Mouse (Mus musculus) MEL (cell line): ENCODE measurements around the gene Kcnh6. TPM values are rescaled to one million over a fixed set of nuclear protein-coding genes. Genes with fewer than 3 reads are reported as not detected.

Source experiments
- DNase-seq: peaks from one replicate; pipeline ENCODE4 v3.0.0; 2011; ENCODE audit warnings: low read depth, low spot score
- H3K27ac ChIP-seq: 2 replicates; pipeline ENCODE4 v1.5.1; 2012; ENCODE audit warnings: low read depth, mild to moderate bottlenecking, control low read depth, low read length, moderate library complexity; ENCODE audit not compliant: control insufficient read depth
- H3K27me3 ChIP-seq, 2 experiments: fragments of 150-350 bp in 1 of 2; sonication (generic) in 1 of 2; 2 replicates each; pipeline ENCODE4 v1.6.1; 2012; ENCODE audit warnings: low read length in 2 of 2, mild to moderate bottlenecking in 2 of 2, improper control_type of control experiment in 1 of 2, moderate library complexity in 1 of 2; ENCODE audit not compliant: insufficient read depth in 2 of 2, control insufficient read depth in 1 of 2
- H3K36me3 ChIP-seq, 2 experiments: 2 replicates each; pipeline ENCODE4 v1.6.1; 2012 to 2014; ENCODE audit warnings: low read length in 2 of 2, improper control_type of control experiment in 1 of 2, inconsistent platforms in 1 of 2, mild to moderate bottlenecking in 1 of 2; ENCODE audit not compliant: insufficient read depth in 2 of 2, control insufficient read depth in 1 of 2
- H3K4me1 ChIP-seq, 2 experiments: fragments of 150-350 bp in 1 of 2; sonication (generic) in 1 of 2; 2 replicates each; pipeline ENCODE4 v1.6.1; 2012; ENCODE audit warnings: low read length in 2 of 2, improper control_type of control experiment in 1 of 2, mild to moderate bottlenecking in 1 of 2; ENCODE audit not compliant: insufficient read depth in 2 of 2, control insufficient read depth in 1 of 2
- H3K4me3 ChIP-seq, 2 experiments: fragments of 150-350 bp in 1 of 2; sonication (generic) in 1 of 2; 2 replicates each; pipeline ENCODE4 v1.5.1; 2012; ENCODE audit warnings: low read depth in 2 of 2, low read length in 2 of 2, mild to moderate bottlenecking in 2 of 2, moderate library complexity in 2 of 2, control low read depth in 1 of 2, improper control_type of control experiment in 1 of 2; ENCODE audit not compliant: control insufficient read depth in 1 of 2, insufficient read depth in 1 of 2
- H3K79me2 ChIP-seq: 2 replicates; pipeline ENCODE4 v1.6.1; 2012; ENCODE audit warnings: mild to moderate bottlenecking, low read length, moderate library complexity; ENCODE audit not compliant: control insufficient read depth, poor library complexity, insufficient read depth
- H3K9ac ChIP-seq: 2 replicates; pipeline ENCODE4 v1.6.1; 2012; ENCODE audit warnings: low read depth, mild to moderate bottlenecking, control low read depth, low read length, moderate library complexity; ENCODE audit not compliant: control insufficient read depth, poor library complexity, severe bottlenecking
- H3K9me3 ChIP-seq: fragments of 150-350 bp; sonication (generic); replicated peaks from 2 replicates; pipeline ENCODE4 v1.6.1; 2012; ENCODE audit warnings: mild to moderate bottlenecking, low read length, improper control_type of control experiment, moderate library complexity; ENCODE audit not compliant: insufficient read depth
- BHLHE40 ChIP-seq: IDR thresholded peaks from 2 replicates; pipeline ENCODE4 v1.6.1; 2012; ENCODE audit warnings: low read depth, mild to moderate bottlenecking, inconsistent platforms, low read length, improper control_type of control experiment, borderline replicate concordance
- CHD1 ChIP-seq: IDR thresholded peaks from 2 replicates; pipeline ENCODE4 v1.6.1; 2012; ENCODE audit warnings: low read depth, mild to moderate bottlenecking, inconsistent platforms, low read length, improper control_type of control experiment
- CHD2 ChIP-seq: IDR thresholded peaks from 2 replicates; pipeline ENCODE4 v1.6.1; 2011; ENCODE audit warnings: low read length, improper control_type of control experiment
- CTCF ChIP-seq, 3 experiments: IDR thresholded peaks in 2 of 3; conservative IDR thresholded peaks in 1 of 3; 2 replicates each; pipeline ENCODE4 v1.5.1; 2011 to 2012; ENCODE audit warnings: low read length in 3 of 3, low read depth in 2 of 3, mild to moderate bottlenecking in 2 of 3, improper control_type of control experiment in 1 of 3, inconsistent platforms in 1 of 3, mixed read lengths in 1 of 3, moderate library complexity in 1 of 3; ENCODE audit not compliant: control insufficient read depth in 1 of 3, insufficient read depth in 1 of 3, poor library complexity in 1 of 3, severe bottlenecking in 1 of 3
- E2F4 ChIP-seq: IDR thresholded peaks from 2 replicates; pipeline ENCODE4 v1.6.1; 2011; ENCODE audit warnings: low read depth, low read length, improper control_type of control experiment, borderline replicate concordance
- ELF1 ChIP-seq: IDR thresholded peaks from 2 replicates; pipeline ENCODE4 v1.6.1; 2014; ENCODE audit warnings: low read depth, mild to moderate bottlenecking, inconsistent platforms, low read length, improper control_type of control experiment, moderate library complexity
- ETS1 ChIP-seq: IDR thresholded peaks from 2 replicates; pipeline ENCODE4 v1.6.1; 2012; ENCODE audit warnings: low read depth, mild to moderate bottlenecking, inconsistent platforms, low read length, improper control_type of control experiment, moderate library complexity
- GABPA ChIP-seq: IDR thresholded peaks from 2 replicates; pipeline ENCODE4 v1.6.1; 2012; ENCODE audit warnings: low read depth, mild to moderate bottlenecking, inconsistent platforms, low read length, improper control_type of control experiment, moderate library complexity
- GATA1 ChIP-seq: IDR thresholded peaks from 2 replicates; pipeline ENCODE4 v1.6.1; 2011; ENCODE audit warnings: low read depth, low read length, improper control_type of control experiment
- HCFC1 ChIP-seq: IDR thresholded peaks from 2 replicates; pipeline ENCODE4 v1.6.1; 2012; ENCODE audit warnings: low read depth, mild to moderate bottlenecking, inconsistent platforms, low read length, improper control_type of control experiment, moderate library complexity
- JUND ChIP-seq: IDR thresholded peaks from 2 replicates; pipeline ENCODE4 v1.6.1; 2011; ENCODE audit warnings: low read depth, mild to moderate bottlenecking, improper control_type of control experiment, low read length
- MAFK ChIP-seq: IDR thresholded peaks from 2 replicates; pipeline ENCODE4 v1.6.1; 2011; ENCODE audit warnings: low read depth, mild to moderate bottlenecking, low read length, improper control_type of control experiment, borderline replicate concordance
- MAX ChIP-seq: IDR thresholded peaks from 2 replicates; pipeline ENCODE4 v1.6.1; 2011; ENCODE audit warnings: low read length, improper control_type of control experiment
- MAZ ChIP-seq: IDR thresholded peaks from 2 replicates; pipeline ENCODE4 v1.6.1; 2012; ENCODE audit warnings: low read depth, mild to moderate bottlenecking, inconsistent platforms, low read length, improper control_type of control experiment
- MEF2A ChIP-seq: IDR thresholded peaks from 2 replicates; pipeline ENCODE4 v1.6.1; 2014; ENCODE audit warnings: low read depth, mild to moderate bottlenecking, inconsistent platforms, low read length, improper control_type of control experiment; ENCODE audit not compliant: poor library complexity, insufficient replicate concordance, severe bottlenecking; ENCODE audit errors: extremely low read depth
- MXI1 ChIP-seq: IDR thresholded peaks from 2 replicates; pipeline ENCODE4 v1.6.1; 2011; ENCODE audit warnings: mild to moderate bottlenecking, low read depth, low read length, improper control_type of control experiment
- MYC ChIP-seq: IDR thresholded peaks from 2 replicates; pipeline ENCODE4 v1.6.1; 2011; ENCODE audit warnings: low read depth, mild to moderate bottlenecking, low read length, improper control_type of control experiment, moderate library complexity
- NELFE ChIP-seq: IDR thresholded peaks from 2 replicates; pipeline ENCODE4 v1.6.1; 2011; ENCODE audit warnings: low read depth, low read length, improper control_type of control experiment
- NRF1 ChIP-seq: IDR thresholded peaks from 2 replicates; pipeline ENCODE4 v1.6.1; 2014; ENCODE audit warnings: low read depth, mild to moderate bottlenecking, inconsistent platforms, low read length, improper control_type of control experiment, moderate library complexity; ENCODE audit not compliant: poor library complexity, insufficient read depth, severe bottlenecking
- POLR2A ChIP-seq, 2 experiments: IDR thresholded peaks; 2 replicates each; pipeline ENCODE4 v1.6.1; 2011 to 2012; ENCODE audit warnings: low read length in 2 of 2, mild to moderate bottlenecking in 2 of 2, control low read depth in 1 of 2, improper control_type of control experiment in 1 of 2, low read depth in 1 of 2, moderate library complexity in 1 of 2; ENCODE audit not compliant: control insufficient read depth in 1 of 2, insufficient read depth in 1 of 2, poor library complexity in 1 of 2
- POLR2AphosphoS2 ChIP-seq: IDR thresholded peaks from 2 replicates; pipeline ENCODE4 v1.6.1; 2011; ENCODE audit warnings: low read length, improper control_type of control experiment
- POLR2AphosphoS5 ChIP-seq: IDR thresholded peaks from 2 replicates; pipeline ENCODE4 v1.6.1; 2012; ENCODE audit warnings: low read depth, borderline replicate concordance, mild to moderate bottlenecking, inconsistent platforms, low read length, moderate library complexity, mixed read lengths
- RAD21 ChIP-seq: IDR thresholded peaks from 2 replicates; pipeline ENCODE4 v1.6.1; 2011; ENCODE audit warnings: mild to moderate bottlenecking, low read depth, low read length, improper control_type of control experiment
- RCOR1 ChIP-seq: IDR thresholded peaks from 2 replicates; pipeline ENCODE4 v1.6.1; 2012; ENCODE audit warnings: low read depth, mild to moderate bottlenecking, inconsistent platforms, low read length, improper control_type of control experiment
- SIN3A ChIP-seq: IDR thresholded peaks from 2 replicates; pipeline ENCODE4 v1.6.1; 2012; ENCODE audit warnings: low read length, improper control_type of control experiment, inconsistent platforms
- SMC3 ChIP-seq: IDR thresholded peaks from 2 replicates; pipeline ENCODE4 v1.6.1; 2011; ENCODE audit warnings: low read depth, low read length, improper control_type of control experiment
- TBP ChIP-seq: IDR thresholded peaks from 2 replicates; pipeline ENCODE4 v1.8.0; 2011; ENCODE audit warnings: low read depth, low read length, improper control_type of control experiment
- TCF12 ChIP-seq: IDR thresholded peaks from 2 replicates; pipeline ENCODE4 v1.6.1; 2014; ENCODE audit warnings: low read depth, mild to moderate bottlenecking, inconsistent platforms, low read length, improper control_type of control experiment, moderate library complexity
- UBTF ChIP-seq: IDR thresholded peaks from 2 replicates; pipeline ENCODE4 v1.6.1; 2012; ENCODE audit warnings: low read depth, mild to moderate bottlenecking, inconsistent platforms, low read length, improper control_type of control experiment, moderate library complexity, borderline replicate concordance; ENCODE audit not compliant: insufficient read depth
- USF1 ChIP-seq: IDR thresholded peaks from 2 replicates; pipeline ENCODE4 v1.6.1; 2014; ENCODE audit warnings: low read depth, mild to moderate bottlenecking, inconsistent platforms, low read length, improper control_type of control experiment, moderate library complexity
- USF2 ChIP-seq, 2 experiments: IDR thresholded peaks; 2 replicates each; pipeline ENCODE4 v1.6.1; 2011 to 2012; ENCODE audit warnings: improper control_type of control experiment in 2 of 2, low read length in 2 of 2, borderline replicate concordance in 1 of 2, inconsistent platforms in 1 of 2, low read depth in 1 of 2, mild to moderate bottlenecking in 1 of 2; ENCODE audit not compliant: insufficient read depth in 1 of 2
- ZC3H11A ChIP-seq: IDR thresholded peaks from 2 replicates; pipeline ENCODE4 v1.6.1; 2012; ENCODE audit warnings: low read depth, mild to moderate bottlenecking, inconsistent platforms, low read length, improper control_type of control experiment
- ZKSCAN1 ChIP-seq: IDR thresholded peaks from 2 replicates; pipeline ENCODE4 v1.6.1; 2012; ENCODE audit warnings: low read depth, mild to moderate bottlenecking, inconsistent platforms, low read length, improper control_type of control experiment, moderate library complexity
- ZMIZ1 ChIP-seq: IDR thresholded peaks from 2 replicates; pipeline ENCODE4 v1.6.1; 2012; ENCODE audit warnings: low read depth, mild to moderate bottlenecking, inconsistent platforms, low read length, improper control_type of control experiment, moderate library complexity
- ZNF384 ChIP-seq: IDR thresholded peaks from 2 replicates; pipeline ENCODE4 v1.6.1; 2012; ENCODE audit warnings: low read depth, mild to moderate bottlenecking, inconsistent platforms, low read length, improper control_type of control experiment
- polyA plus RNA-seq, 2 experiments: library from polyadenylated mRNA; stranded (reverse) in 1 of 2; unstranded in 1 of 2; fragments of >175 nt in 1 of 2; fragments of >200 nt in 1 of 2; gene quantifications; 2 replicates each; pipeline versions ENCODE4 v1.2.1 to v1.2.4; 2012; ENCODE audit warnings: low replicate concordance in 2 of 2, low read depth in 1 of 2; ENCODE audit not compliant: insufficient read length in 2 of 2, insufficient read depth in 1 of 2, missing spikeins in 1 of 2
- total RNA-seq: library from RNA; depleted of rRNA; stranded (reverse); fragments of 300-350 nt; gene quantifications from 2 replicates; pipeline ENCODE4 v1.2.3, GENCODE M21; 2012

Gene Kcnh6
- total and polyA plus RNA-seq, 3 experiments: 0.04 to 0.07 TPM; not detected in 1

DNA sequence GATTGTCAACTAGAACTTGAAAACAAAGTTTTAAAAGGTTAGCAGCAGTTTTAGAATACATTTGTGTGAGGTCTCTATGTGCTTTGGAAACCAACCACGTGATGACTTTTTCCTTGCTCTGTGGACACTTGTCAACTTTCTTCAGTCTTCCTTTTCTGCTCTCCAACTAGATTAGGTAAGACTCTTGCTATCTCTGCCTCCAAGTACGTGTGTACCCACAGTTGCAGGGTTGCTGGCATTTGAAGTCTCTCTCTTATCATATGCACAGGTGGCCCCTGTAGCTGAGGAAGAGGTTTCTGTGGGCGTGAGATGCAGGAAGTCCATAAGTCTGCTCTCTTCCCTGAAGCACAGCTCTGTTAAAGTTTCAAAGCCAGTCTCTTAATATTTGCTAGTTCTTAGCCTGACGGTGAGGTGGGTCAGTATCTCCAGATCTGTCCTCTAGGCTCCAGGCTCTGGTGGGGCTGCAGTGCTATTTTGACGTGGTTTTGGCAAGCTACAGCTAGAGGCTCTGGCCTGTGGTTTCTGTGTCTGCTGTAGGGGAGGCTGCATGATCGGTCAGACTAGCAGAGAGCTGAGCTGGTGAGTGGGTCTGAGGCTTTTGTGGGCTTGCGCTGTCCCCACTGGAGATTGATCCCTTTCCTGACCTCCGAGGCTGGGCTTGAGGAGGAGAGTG lies 49.0 kb downstream of the Kcnh6 start:
- Histone ChIP-seq H3K4me1 (peaks cover 30 to 34% of the 10 kb centered on the region in 2 experiments), H3K27me3 (no peaks in the 10 kb centered on the region), H3K9me3 (no peaks in the 10 kb centered on the region), H3K9ac (peak overlapping the region; percentile 37), H3K27ac (peak overlapping the region; percentile 79), H3K79me2 (no peaks in the 10 kb centered on the region), H3K36me3 (peaks cover 33 to 39% of the 10 kb centered on the region in 2 experiments), H3K4me3 (peak overlapping the region in 1 of 2 experiments; percentile 15; a peak in 2 of 4 replicates)
- DNase-seq: peak; percentile 96
- TF ChIP-seq POLR2A (IDR thresholded peaks at IDR 0.05; ENCODE audit: control insufficient read depth in 1 of 2, insufficient read depth in 1 of 2, low read depth in 1 of 2, low read length in 2 of 2, poor library complexity in 1 of 2) (peak in 1 of 2 experiments; percentile 43; a peak in 2 of 4 replicates), TBP (peak; percentile 45; the same call in 1 of the 2 replicates), HCFC1 (peak; percentile 39; the same call in 1 of the 2 replicates), MAX (peak; percentile 93), ELF1 (peak; percentile 79), RCOR1 (peak; percentile 92), USF1 (peak; percentile 95), CHD1 (no peak; the same call in 1 of the 2 replicates), NELFE (peak; percentile 34; the same call in 1 of the 2 replicates), MXI1 (peak; percentile 93), MAFK (peak; percentile 69; the same call in 1 of the 2 replicates), GABPA (no peak), MYC (peak; percentile 92), GATA1 (peak; percentile 97), NRF1 (peak; percentile 19; the same call in 1 of the 2 replicates), TCF12 (peak; percentile 99), JUND (peak; percentile 48; the same call in 1 of the 2 replicates), CHD2 (peak; percentile 49), POLR2AphosphoS5 (no peak), ZC3H11A (0 out of 2 replicates have a peak, but pooled peaks have one; percentile 11), UBTF (no peak), CTCF (IDR thresholded peaks at IDR 0.05 in 2 of 3, conservative IDR thresholded peaks at IDR 0.05 in 1 of 3; ENCODE audit: control insufficient read depth in 1 of 3, insufficient read depth in 1 of 3, low read depth in 2 of 3, low read length in 3 of 3, poor library complexity in 1 of 3, severe bottlenecking in 1 of 3) (no peak), MAZ (no peak), MEF2A (peak; percentile 62; the same call in 1 of the 2 replicates), POLR2AphosphoS2 (peak; percentile 68), ZMIZ1 (peak; percentile 42; the same call in 1 of the 2 replicates), ETS1 (peak; percentile 99), RAD21 (no peak), SMC3 (peak; percentile 31; the same call in 1 of the 2 replicates), ZNF384 (no peak), E2F4 (no peak), ZKSCAN1 (no peak), BHLHE40 (peak; percentile 82), USF2 (IDR thresholded peaks at IDR 0.05; ENCODE audit: borderline replicate concordance in 1 of 2, insufficient read depth in 1 of 2, low read depth in 1 of 2, low read length in 2 of 2) (peak; percentile 32 to 80; a peak in 3 of 4 replicates), SIN3A (peak; percentile 98)
